Mouse (Mus musculus) heart, embryonic 10.5 days (tissue): ENCODE data around the gene Gad1. TPM values are rescaled to one million over a fixed set of nuclear protein-coding genes. Genes with fewer than 3 reads are reported as not detected.

Source experiments
- DNase-seq: peaks from one replicate; pipeline ENCODE4 v3.0.0-alpha.2; 2017; ENCODE audit warnings: low spot score
- H3K27ac ChIP-seq: fragments of 300-500 bp; sonication (generic); 2 replicates; pipeline ENCODE4 v1.5.1; 2016; ENCODE audit warnings: mild to moderate bottlenecking
- H3K27me3 ChIP-seq: fragments of 300-500 bp; sonication (generic); 2 replicates; pipeline ENCODE4 v1.6.1; 2016; ENCODE audit warnings: mild to moderate bottlenecking; ENCODE audit not compliant: poor library complexity, insufficient read depth, severe bottlenecking
- H3K36me3 ChIP-seq: fragments of 300-500 bp; sonication (generic); 2 replicates; pipeline ENCODE4 v1.6.1; 2016; ENCODE audit warnings: mild to moderate bottlenecking, moderate library complexity
- H3K4me1 ChIP-seq: fragments of 300-500 bp; sonication (generic); 2 replicates; pipeline ENCODE4 v1.6.1; 2016; ENCODE audit warnings: mild to moderate bottlenecking
- H3K4me3 ChIP-seq: fragments of 300-500 bp; sonication (generic); 2 replicates; pipeline ENCODE4 v1.5.1; 2016; ENCODE audit warnings: mild to moderate bottlenecking, moderate library complexity
- H3K9me3 ChIP-seq: fragments of 300-500 bp; sonication (generic); 2 replicates; pipeline ENCODE4 v1.6.1; 2016; ENCODE audit warnings: mild to moderate bottlenecking, moderate library complexity
- WGBS: fragments of 180-500 bp; shearing (Covaris S2); methylation state at CpG from one replicate; pipeline ENCODE4 v1.1.7; 2016; 5-methylcytosine and 5-hydroxymethylcytosine counted together
- polyA plus RNA-seq: library from polyadenylated mRNA; unstranded; fragments of >200 nt; fragmentation: Nextera tagmentation; extraction: Ambion mirVana; gene quantifications from 2 replicates; pipeline ENCODE4 v1.2.1, GENCODE M21; 2016

Gene Gad1
- polyA plus RNA-seq, 1 experiment from 2014 or later, result 0.15 TPM

DNA sequence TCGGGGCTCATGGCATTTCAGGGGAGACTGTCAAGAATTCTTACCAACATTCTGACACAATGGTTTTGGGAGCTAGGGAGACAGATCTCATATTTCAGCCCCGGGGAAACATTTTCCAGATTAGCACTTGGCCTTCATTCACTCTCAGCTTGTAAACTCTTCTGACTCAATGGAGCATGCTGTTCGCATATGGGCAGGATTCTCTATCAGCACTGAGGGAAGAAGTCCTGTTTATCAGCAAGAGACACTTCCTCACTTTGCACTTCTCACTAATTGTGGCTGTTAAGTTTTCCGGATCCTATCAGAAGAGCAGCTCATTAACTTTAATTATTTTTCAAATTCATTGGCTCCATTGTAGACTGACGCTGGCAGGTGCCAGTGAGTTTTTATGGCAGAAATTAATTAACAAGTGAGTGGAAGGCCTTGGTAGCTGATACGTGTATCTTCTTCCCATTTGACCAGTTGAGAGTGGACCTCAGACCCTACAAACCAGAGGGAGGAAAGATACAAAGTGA, 92.5 kb downstream of the Gad1 start:
- H3K4me3 ChIP-seq, result no peak overlapping the region
- DNase-seq, result no peak
- WGBS, result 63% methylated on average over 6 of the region's 6 CpGs
- H3K27me3 ChIP-seq, result no peaks in the 10 kb centered on the region
- no peaks in the 10 kb centered on the region for H3K4me1 ChIP-seq
- H3K9me3 ChIP-seq, result no peaks in the 10 kb centered on the region
- H3K27ac ChIP-seq, result no peak overlapping the region
- no peaks in the 10 kb centered on the region for H3K36me3 ChIP-seq

DNA sequence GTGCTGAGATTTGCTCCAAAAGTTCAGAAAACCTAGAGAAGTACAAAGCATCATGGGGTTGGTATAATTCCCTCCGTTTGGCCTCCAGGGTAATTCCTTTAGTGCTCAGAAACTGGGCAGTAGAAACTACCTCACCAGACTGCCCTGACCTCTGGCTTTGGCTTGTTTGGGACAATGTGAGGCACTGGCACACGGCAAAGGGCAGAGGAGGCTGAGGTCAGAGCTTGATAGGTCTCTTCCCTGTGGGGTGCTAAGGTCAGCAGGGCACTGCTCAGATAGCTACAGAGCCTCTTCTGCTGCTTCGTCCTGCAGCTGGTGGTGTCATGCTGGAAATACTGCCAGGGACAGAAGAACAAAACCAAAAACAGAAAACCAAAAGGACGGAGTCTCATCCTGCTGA, 94.8 kb downstream of the Gad1 start:
- DNase-seq, result no peak
- no peak overlapping the region for H3K4me3 ChIP-seq
- H3K36me3 ChIP-seq, result no peaks in the 10 kb centered on the region
- no peaks in the 10 kb centered on the region for H3K9me3 ChIP-seq
- 50% methylated on average over 4 of the region's 4 CpGs for WGBS
- H3K27me3 ChIP-seq, result no peaks in the 10 kb centered on the region
- H3K27ac ChIP-seq, result no peak overlapping the region
- no peaks in the 10 kb centered on the region for H3K4me1 ChIP-seq

DNA sequence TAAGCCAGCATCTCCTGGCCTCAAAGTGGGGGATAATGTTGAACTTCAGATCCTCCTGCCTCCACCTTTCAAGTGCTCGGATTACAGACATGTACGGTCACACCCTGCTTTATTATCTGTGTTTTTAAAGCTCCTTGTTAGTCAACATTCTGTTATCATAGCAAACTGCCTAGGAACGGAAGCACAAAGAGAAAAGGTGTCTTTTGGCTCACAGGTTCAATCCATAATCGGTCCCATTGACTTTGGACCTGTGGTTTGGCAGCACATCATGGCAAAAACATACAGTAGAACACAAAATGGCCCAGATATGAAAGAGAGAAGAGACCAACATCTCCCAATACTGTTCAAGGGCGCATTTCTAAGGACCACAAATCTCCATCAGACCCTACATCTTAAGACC, 95.4 kb downstream of the Gad1 start:
- Histone ChIP-seq H3K9me3 (no peaks in the 10 kb centered on the region), H3K4me3 (no peak overlapping the region), H3K27ac (no peak overlapping the region), H3K36me3 (no peaks in the 10 kb centered on the region), H3K27me3 (no peaks in the 10 kb centered on the region), H3K4me1 (no peaks in the 10 kb centered on the region)
- DNase-seq, result no peak
- WGBS, result 80% methylated on average over 5 of the region's 5 CpGs

DNA sequence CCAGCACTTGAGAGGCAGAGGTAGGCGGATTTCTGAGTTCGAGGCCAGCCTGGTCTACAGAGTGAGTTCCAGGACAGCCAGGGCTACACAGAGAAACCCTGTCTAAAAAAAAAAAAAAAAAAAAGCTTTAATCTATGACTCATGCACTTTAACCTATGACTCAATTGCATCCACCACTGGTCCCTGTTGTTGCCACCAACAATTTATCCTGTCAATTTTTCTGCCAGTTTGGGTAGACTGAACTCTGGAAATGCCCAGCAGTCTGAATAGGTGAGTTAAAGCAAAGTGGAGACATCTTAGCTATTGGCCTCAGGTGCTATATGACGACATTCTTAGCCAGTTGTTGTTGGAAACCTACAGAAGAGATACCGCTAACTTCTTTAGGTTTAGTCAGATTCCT, 96.6 kb downstream of the Gad1 start:
- H3K27me3 ChIP-seq, result no peaks in the 10 kb centered on the region
- H3K4me3 ChIP-seq, result no peak overlapping the region
- H3K4me1 ChIP-seq, result no peaks in the 10 kb centered on the region
- H3K36me3 ChIP-seq, result no peaks in the 10 kb centered on the region
- peak; percentile 4 for DNase-seq
- no peaks in the 10 kb centered on the region for H3K9me3 ChIP-seq
- H3K27ac ChIP-seq, result no peak overlapping the region
- 94% methylated on average over 4 of the region's 4 CpGs for WGBS

Other genes with a start within 250 kb of the Gad1 start
- gene Sp5, start 78.1 kb upstream of the Gad1 start, polyA plus RNA-seq, result 0.64 and 1.3 TPM in 2 replicates
- 0.41 and 0.57 TPM in 2 replicates for gene Erich2, start 44.3 kb upstream of the Gad1 start, polyA plus RNA-seq
- gene Gorasp2, start 108.5 kb downstream of the Gad1 start, polyA plus RNA-seq, result 198 and 205 TPM in 2 replicates
- gene Gm26558, start 109.0 kb downstream of the Gad1 start, polyA plus RNA-seq, result 3.8 and 4.6 TPM in 2 replicates